Mouse (Mus musculus) embryo, embryonic 11.5 days (tissue): ENCODE data around the gene Cd44.

Experiments
- DNase-seq: peaks from one replicate; pipeline ENCODE4 v3.0.0-alpha.2; 2012; ENCODE audit warnings: low read depth, low spot score

Gene Cd44

DNA sequence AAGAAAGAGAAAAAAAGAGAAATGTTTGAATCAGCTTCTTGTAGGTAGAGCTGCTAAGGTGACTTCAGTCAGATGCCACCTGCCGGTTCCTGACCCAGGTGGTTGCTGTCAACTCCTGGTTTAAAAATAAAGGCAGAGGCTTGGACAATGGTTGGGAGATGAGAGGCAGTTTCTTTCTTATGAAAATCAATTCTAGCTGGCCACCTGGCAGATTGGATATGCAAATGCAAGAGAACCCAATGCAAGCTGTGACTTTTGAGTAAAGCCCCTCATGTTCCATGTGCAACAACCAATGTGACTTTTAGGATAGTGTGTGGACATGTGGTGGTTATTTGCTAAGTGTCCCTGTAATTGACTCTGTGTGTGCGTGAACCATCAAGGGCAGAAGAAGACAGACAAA is 33.0 kb downstream of the Cd44 start:
- DNase-seq, result no peak

GRCm38 (mm10) chr2:102867396-102868088 is 33.9 kb downstream of the Cd44 start:
- DNase-seq, result no peak

GRCm38 (mm10) chr2:102866594-102866993 is 34.9 kb downstream of the Cd44 start:
- DNase-seq, result no peak

DNA sequence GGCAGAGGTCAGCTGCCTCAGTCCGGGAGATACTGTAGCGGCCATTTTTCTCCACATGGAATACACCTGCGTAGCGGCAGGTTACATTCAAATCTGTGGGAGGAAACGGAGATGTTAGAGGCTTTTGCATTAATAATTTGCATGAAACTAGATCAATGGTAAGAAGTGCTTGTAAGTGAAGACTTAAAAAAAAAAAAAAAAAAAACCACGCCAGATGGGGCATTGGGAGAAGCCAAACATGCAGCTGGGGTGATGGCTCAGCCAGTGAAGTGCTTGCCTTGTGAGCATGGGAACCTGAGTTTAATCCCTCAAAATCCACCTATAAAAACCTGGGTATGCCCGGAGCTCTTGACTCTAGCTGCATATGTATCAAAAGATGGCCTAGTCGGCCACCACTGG is 36.1 kb downstream of the Cd44 start:
- DNase-seq, result no peak

DNA sequence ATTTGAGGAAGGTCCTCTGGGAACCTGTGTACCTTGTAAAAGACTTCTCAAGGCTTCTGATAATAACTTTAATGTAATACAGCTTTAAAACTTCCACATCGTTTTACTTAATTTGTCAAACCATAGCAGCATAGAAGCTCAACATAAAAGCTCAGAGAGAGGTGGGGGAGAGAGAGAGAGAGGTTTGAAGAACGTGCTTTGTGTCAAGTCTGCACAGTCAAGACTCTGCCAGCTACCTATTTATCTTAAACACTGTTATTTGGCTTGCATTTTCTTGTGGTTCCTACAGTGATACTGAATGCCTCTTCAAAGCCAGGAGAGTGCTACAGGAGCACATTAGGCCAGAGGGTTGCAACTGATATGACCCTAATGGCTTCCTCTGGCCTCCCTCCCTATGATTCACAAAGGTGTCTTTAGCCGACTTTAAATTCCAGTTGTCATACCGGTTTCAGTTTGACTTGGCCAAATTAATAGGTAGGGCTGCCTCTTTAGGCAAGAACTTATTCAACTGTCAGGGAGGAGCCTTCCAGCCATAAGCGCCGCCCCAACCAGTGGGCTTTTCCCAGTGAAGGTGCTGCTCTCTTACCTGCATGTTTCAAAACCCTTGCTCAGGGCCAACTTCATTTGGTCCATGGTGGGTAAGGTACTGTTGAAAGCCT is 36.6 kb downstream of the Cd44 start:
- no peak for DNase-seq

DNA sequence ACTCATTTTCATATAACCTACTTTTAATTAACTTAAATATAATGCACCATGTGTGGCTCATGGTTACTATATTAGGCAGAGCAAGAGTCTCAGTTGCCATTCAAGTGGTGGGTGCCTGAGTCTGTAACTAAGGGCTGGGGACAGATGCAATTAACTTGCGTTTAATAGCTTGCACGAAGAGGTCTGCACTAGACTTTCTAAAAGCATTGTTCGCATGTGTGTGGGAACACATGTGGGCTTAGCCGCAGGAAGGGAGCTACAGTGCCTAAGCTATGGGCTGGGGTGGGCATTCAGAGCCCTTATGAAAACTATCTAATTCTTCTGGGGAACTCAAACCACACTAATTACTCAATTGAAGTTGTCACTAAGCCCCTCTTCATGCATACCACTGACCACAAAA is 37.4 kb downstream of the Cd44 start:
- DNase-seq, result no peak

GRCm38 (mm10) chr2:102863583-102863982 is 37.9 kb downstream of the Cd44 start:
- no peak for DNase-seq

DNA sequence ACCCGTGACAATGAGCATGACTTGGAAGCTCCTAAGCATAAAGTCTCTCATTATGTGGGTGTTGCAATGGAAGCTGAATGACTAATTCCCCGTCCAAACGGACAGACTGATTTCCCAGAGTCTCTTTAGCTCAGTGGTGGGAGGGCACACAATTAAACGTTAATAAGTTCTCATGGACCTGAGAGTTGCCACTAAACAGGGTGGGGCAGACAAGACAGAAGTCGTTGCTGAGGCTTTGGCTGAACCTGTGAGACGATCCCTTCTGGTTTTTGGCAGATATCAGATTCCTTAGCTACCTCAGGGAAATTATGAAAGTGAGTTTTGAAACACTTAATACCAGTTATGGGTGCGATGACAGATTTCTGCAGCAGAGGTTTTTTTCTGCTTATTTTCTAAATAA is 38.8 kb downstream of the Cd44 start:
- no peak for DNase-seq

- DNase-seq, result no peak
Measured at GRCm38 (mm10) chr2:102858271-102858670, 43.2 kb downstream of the Cd44 start.

GRCm38 (mm10) chr2:102853297-102853696 is 48.2 kb downstream of the Cd44 start:
- DNase-seq, result no peak

GRCm38 (mm10) chr2:102851936-102852477 is 49.5 kb downstream of the Cd44 start:
- DNase-seq, result no peak

DNA sequence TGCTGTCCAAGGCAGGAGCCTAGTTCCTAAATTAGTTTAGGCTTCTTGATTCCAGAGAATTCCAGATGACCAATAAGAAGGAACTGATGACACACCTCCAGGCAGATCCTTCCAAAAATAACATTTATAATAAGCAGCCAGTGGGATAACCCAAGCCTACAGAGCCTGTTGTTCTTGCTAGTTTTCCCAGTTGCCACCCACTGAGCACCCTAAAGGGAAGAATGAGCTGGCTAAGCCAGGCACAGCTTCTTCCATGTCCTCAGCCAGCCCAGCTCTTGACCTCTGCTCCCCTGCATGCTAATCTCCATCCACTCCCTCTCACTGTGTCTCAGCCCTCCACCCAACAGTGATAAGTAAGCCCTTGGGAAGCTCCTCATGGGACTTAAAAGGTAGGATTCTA is 51.4 kb downstream of the Cd44 start:
- DNase-seq, result no peak

DNA sequence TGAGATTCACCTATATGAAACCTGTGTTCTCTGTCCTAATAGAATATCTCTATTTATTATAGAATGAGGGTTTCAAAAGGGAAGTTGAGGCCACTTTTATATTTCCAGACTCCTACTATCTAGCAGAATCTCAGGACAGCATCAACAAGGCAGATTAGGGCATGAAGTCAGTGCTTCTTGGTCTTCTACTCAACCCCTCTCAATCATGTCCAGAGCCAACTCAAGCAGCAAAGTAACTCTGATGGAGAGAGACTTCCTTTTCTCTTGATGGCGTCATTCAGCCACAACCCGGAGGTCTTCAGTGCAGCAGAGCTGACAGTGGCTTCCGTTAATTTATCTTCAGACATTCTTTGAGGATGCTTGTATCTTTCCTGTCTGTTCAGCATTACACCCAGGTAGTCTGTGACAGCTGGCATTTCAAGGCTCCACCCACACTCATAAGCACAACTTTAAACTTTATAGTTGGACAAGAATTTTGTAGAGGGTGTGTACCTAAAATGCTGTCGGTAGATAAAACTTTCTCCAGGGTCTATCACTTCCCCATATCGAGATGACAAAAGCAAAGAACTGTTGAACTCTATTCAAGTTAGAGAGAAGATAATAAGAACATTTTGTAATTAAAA is 52.5 kb downstream of the Cd44 start:
- DNase-seq, result no peak

DNA sequence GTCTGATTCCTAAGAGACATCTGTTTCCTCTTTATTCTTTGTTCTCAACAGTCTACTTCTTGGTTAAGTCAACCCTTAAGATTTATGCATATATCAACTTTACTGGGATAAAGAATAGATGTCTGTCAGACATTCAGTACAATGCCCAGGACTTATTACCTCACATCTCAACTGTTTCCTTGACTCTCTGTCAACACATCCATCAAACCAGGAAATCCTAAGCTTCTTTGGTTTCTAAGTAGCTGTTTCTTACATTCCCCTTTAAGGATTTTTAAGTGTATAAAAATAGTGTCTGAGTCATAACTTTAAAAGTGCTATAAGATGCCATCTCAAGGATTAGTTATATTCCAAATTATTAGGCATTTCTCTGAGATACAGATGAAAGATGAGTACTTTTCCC is 60.2 kb downstream of the Cd44 start:
- no peak for DNase-seq

- no peak for DNase-seq
Measured at GRCm38 (mm10) chr2:102838179-102838578, 63.3 kb downstream of the Cd44 start.

DNA sequence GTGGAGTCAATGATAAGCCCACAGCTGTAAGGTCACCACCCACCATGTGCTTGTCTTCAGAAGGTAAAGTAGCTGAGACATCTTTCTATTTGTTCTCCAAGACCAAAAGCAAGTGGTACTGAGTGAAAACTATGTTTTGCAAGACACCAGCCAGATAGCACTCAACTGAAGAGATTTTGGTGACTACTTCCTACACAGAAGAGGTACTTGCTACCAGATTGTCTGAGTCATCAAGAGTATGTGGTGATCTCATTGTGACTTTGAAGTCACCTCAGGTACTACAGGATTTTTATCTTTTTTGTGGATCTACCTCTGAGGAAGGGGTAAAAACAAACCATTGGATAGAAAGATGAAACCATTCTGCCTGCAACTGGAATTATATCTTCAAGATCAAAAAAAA is 69.9 kb downstream of the Cd44 start:
- no peak for DNase-seq

DNA sequence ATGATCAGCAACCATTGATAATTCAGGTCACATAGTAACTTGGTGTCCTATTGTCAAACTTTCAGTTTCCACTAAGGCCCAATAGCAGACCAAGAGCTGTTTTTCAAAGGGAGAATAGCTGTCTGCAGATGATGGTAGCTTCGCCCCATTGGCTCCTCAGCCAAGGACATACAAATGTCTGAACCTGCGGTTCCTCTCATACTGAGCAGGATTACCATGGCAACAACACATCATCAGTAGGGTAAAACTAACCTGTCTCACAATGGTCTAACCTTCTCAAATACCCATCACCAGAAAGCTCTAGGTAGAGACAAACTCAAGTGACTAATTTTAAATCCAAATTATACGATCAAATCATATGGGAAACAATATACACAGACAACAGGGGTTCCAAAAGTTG is 72.3 kb downstream of the Cd44 start:
- DNase-seq, result no peak

DNA sequence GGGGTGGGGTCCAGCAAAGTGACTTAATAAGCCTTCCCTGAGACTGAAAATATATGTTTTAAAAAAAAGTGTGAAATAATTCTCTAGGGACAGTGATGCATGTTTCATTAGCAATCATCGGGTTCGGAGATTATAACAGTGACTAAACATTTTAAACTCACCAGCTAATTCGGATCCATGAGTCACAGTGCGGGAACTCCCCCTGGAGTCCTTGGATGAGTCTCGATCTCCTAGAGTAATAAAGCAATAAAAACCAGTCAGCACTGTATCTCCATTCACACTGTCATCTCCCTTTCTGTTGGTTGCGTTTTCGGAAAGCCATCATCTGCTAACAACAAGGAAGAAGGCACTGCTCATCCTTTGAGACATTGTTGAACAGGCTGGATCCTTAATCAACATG is 73.1 kb downstream of the Cd44 start:
- no peak for DNase-seq

- DNase-seq, result no peak
Measured at GRCm38 (mm10) chr2:102827841-102828240, 73.6 kb downstream of the Cd44 start.

DNA sequence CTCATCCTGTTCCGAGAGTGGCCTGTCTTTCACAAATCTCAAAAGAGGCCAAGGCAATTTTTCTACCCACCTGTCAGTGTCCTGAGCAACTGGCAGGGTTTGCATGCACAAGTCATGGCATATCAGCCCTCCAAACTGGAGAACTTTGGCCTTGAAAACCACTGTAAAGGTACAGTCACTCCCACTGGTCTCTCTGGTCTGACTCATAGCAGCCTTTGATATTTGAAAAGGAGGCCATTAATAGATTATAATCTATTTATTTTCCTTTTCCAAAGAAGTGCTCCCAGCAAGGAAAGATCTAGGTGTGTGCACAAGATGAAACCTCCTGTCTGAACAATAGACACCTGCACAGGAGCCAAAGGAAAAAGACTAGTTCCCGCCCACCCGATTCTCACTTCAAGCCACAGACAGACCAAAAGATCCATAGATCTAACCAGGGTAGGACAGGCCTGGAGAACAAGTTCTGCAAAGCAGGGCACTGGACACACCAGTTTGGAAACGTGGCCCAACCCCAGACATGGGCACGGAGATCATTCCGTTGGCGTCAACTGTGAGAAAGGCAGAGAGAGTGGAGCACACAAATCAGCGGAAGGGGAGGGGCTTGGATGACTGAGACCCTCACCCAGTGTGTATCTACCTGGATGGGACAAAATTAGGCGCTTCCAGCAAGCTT is 75.4 kb downstream of the Cd44 start:
- no peak for DNase-seq

GRCm38 (mm10) chr2:102822036-102822435 is 79.4 kb downstream of the Cd44 start:
- DNase-seq, result no peak

GRCm38 (mm10) chr2:102820790-102821189 is 80.7 kb downstream of the Cd44 start:
- DNase-seq, result no peak
